Mouse (Mus musculus): ENCODE measurements around the gene Slc38a3. TPM values are rescaled to one million over a fixed set of nuclear protein-coding genes. Genes with fewer than 3 reads are reported as not detected.

The Slc38a3 gene
- not detected for total RNA-seq (2023)

GRCm38 (mm10) chr9:107669480-107669945 is at the start of gene Slc38a3:
Gene Slc38a3, minus strand, starts transcription at chr9:107669530.

GRCm38 (mm10) chr9:107709697-107710483 is 40.6 kb upstream of the Slc38a3 start, which contains the start of gene Sema3f:
Gene Sema3f, minus strand, starts transcription at chr9:107710475.

GRCm38 (mm10) chr9:107679501-107679900 is 10.2 kb upstream of the Slc38a3 start, which contains the start of gene Gnat1:
Gene Gnat1, minus strand, starts transcription at chr9:107679712.

GRCm38 (mm10) chr9:107635279-107636028 is 33.9 kb downstream of the Slc38a3 start, which contains the start of gene Gnai2:
Gene Gnai2, minus strand, starts transcription at chr9:107635367.

GRCm38 (mm10) chr9:107608741-107609432 is 60.4 kb downstream of the Slc38a3 start, which contains the start of gene Sema3b:
Gene Sema3b, minus strand, starts transcription at chr9:107609229.

Other genes with a start within 250 kb of the Slc38a3 start
- 10 to 100 TPM; 14.3 to 17.0 TPM for gene Tmem115, start 135.6 kb downstream of the Slc38a3 start, total RNA-seq (2023)
- 1 to 10 TPM; 5.9 to 7.1 TPM for gene Cyb561d2, start 127.3 kb downstream of the Slc38a3 start, total RNA-seq (2023)
- 1 to 10 TPM; 9.0 to 9.8 TPM for gene Nprl2, start 127.3 kb downstream of the Slc38a3 start, total RNA-seq (2023)
- gene Zmynd10, start 122.2 kb downstream of the Slc38a3 start, total RNA-seq (2023), result under 1 TPM in 1 of 2 experiments, not detected in 1; 0.44 TPM
- gene Rassf1, start 118.0 kb downstream of the Slc38a3 start, total RNA-seq (2023), result 10 to 100 TPM; 41.6 to 45.8 TPM
- gene Tusc2, start 106.3 kb downstream of the Slc38a3 start, total RNA-seq (2023), result 1 to 10 TPM; 9.0 to 9.8 TPM
- gene Hyal2, start 101.6 kb downstream of the Slc38a3 start, total RNA-seq (2023), result 1 to 10 TPM; 3.9 to 4.1 TPM
- gene Hyal1, start 92.6 kb downstream of the Slc38a3 start, total RNA-seq (2023), result 1 to 10 TPM; 1.1 to 1.6 TPM
- 10 to 100 TPM in 1 of 2 experiments, 1 to 10 TPM in 1; 9.2 to 10.3 TPM for gene Naa80, start 90.6 kb downstream of the Slc38a3 start, total RNA-seq (2023)
- gene Hyal3, start 88.7 kb downstream of the Slc38a3 start, total RNA-seq (2023), result 1 to 10 TPM in 1 of 2 experiments, under 1 TPM in 1; 0.95 to 2.3 TPM
- gene Ifrd2, start 81.9 kb downstream of the Slc38a3 start, total RNA-seq (2023), result 10 to 100 TPM; 29.3 to 35.9 TPM
- gene Sema3b, start 60.3 kb downstream of the Slc38a3 start, total RNA-seq (2023), result 1 to 10 TPM in 1 of 2 experiments, under 1 TPM in 1; 0.13 to 1.2 TPM
- gene Gnai2, start 34.2 kb downstream of the Slc38a3 start, total RNA-seq (2023), result 1,000 to 10,000 TPM; 1,138 to 1,140 TPM
- gene Gnat1, start 10.2 kb upstream of the Slc38a3 start, total RNA-seq (2023), result not detected
- not detected for gene Sema3f, start 40.9 kb upstream of the Slc38a3 start, total RNA-seq (2023)
- 100 to 1,000 TPM; 182 to 203 TPM for gene Rbm5, start 101.5 kb upstream of the Slc38a3 start, total RNA-seq (2023)
- 10 to 100 TPM; 60.4 to 61.5 TPM for gene Rbm6, start 203.7 kb upstream of the Slc38a3 start, total RNA-seq (2023)
- gene Mon1a, start 218.6 kb upstream of the Slc38a3 start, total RNA-seq (2023), result 10 to 100 TPM in 1 of 2 experiments, 1 to 10 TPM in 1; 9.6 to 10.5 TPM
- gene Mst1r, start 237.3 kb upstream of the Slc38a3 start, total RNA-seq (2023), result 1 to 10 TPM; 1.4 to 2.2 TPM